Mouse (Mus musculus) thymus, postnatal 14 days (tissue): ENCODE results near the gene Mettl6.

Experiments
- DNase-seq: peaks from one replicate; pipeline ENCODE4 v3.0.0; 2021

The Mettl6 gene

GRCm38 (mm10) chr14:31431789-31432330 is 63.0 kb downstream of the Mettl6 start:
- no peak for DNase-seq

DNA sequence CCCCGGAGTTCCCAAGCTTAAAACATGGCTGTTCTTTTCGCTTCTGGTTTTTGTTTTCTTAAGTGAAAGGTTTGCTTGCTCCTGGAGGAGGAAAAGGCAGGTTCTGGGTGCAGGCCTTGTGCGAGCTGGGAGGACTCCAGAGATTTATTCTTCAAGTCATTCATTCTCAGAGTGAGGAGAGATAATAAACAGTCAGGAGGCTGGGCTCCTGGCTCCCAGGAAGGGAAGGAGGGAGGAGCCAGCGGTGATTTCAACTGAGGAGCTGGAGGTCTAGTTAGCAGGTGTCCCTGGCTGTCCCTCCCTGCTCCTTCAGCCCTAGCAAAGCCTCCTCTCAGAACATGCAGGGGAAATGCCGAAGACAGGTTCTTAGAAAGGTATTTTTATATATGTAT is 65.8 kb downstream of the Mettl6 start:
- DNase-seq: no peak

DNA sequence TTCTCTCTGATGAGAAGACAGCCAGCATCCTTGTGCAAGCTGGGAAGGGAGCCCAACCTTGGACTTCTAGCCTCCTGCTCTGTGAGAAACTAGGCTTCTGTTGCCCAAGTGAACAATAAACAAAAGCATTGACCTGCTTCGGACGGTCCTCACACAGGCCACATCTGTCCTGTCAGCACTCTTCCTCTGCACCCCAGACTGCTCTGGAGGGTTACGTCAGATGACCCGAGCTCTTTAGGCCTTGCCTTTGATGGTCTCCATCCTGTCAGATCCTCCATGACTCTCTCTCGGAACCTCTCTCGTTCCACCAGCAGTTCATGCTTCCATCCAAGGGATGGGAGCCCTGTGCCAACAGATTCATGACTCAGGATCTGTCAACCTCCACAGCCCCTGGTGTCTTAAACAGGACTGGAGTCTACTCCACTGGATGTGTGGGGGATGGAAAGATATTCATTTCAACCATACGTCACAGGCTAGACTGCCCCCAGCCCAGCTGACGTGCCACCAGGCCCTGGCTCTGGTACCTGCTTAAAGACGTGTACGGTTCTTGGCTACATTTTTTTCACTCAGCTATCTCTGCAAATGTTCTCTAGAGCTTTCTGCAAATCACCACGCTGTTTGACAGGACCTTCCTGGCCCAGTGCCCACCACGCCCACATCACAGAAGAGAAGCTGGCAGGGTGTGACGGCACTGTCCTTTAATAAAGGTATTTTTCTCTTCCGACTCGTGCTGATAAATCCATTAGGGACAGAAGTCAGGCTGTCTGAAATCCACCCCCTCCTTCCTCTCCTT is 66.4 kb downstream of the Mettl6 start:
- DNase-seq: no peak
